Mouse (Mus musculus) lung, postnatal 0 days (tissue): ENCODE data around the gene Duxf3. TPM values are rescaled to one million over a fixed set of nuclear protein-coding genes. Genes with fewer than 3 reads are reported as not detected.

Experiments used
- ATAC-seq: fragments of 200-750 bp; cut with Nextera tagmentation; 2 replicates; pipeline ENCODE4 v1.8.0; 2017; ENCODE audit warnings: moderate library complexity
- DNase-seq: peaks from one replicate; pipeline ENCODE4 v3.0.0-alpha.2; 2016; ENCODE audit warnings: low spot score
- H3K27ac ChIP-seq: fragments of 300-500 bp; sonication (generic); 2 replicates; pipeline ENCODE4 v1.5.1; 2014; ENCODE audit warnings: antibody characterized with exemption, mild to moderate bottlenecking, low read length, mixed read lengths
- H3K27me3 ChIP-seq: fragments of 300-500 bp; sonication (generic); replicated peaks from 2 replicates; pipeline ENCODE4 v1.6.1; 2014; ENCODE audit warnings: low read length, mixed read lengths; ENCODE audit not compliant: insufficient read depth
- H3K36me3 ChIP-seq: fragments of 300-500 bp; sonication (generic); 2 replicates; pipeline ENCODE4 v1.6.1; 2014; ENCODE audit warnings: low read length, mixed read lengths; ENCODE audit not compliant: insufficient read depth
- H3K4me1 ChIP-seq: fragments of 300-500 bp; sonication (generic); 2 replicates; pipeline ENCODE4 v1.6.1; 2014; ENCODE audit warnings: antibody characterized with exemption, low read depth, low read length, mixed read lengths; ENCODE audit not compliant: insufficient read depth
- H3K4me2 ChIP-seq: fragments of 300-500 bp; sonication (generic); replicated peaks from 2 replicates; pipeline ENCODE4 v1.6.1; 2014; ENCODE audit warnings: low read depth, mild to moderate bottlenecking, low read length, moderate library complexity, mixed read lengths
- H3K4me3 ChIP-seq: fragments of 300-500 bp; sonication (generic); 2 replicates; pipeline ENCODE4 v1.5.1; 2014; ENCODE audit warnings: low read depth, low read length
- H3K9ac ChIP-seq: fragments of 300-500 bp; sonication (generic); replicated peaks from 2 replicates; pipeline ENCODE4 v1.6.1; 2014; ENCODE audit warnings: low read depth, mild to moderate bottlenecking
- H3K9me3 ChIP-seq: fragments of 300-500 bp; sonication (generic); 2 replicates; pipeline ENCODE4 v1.6.1; 2016; ENCODE audit warnings: low read length, mixed read lengths
- CTCF ChIP-seq: IDR thresholded peaks from 2 replicates; pipeline ENCODE4 v1.5.1; 2016; ENCODE audit warnings: antibody characterized with exemption, mild to moderate bottlenecking
- EP300 ChIP-seq: IDR thresholded peaks from 2 replicates; pipeline ENCODE4 v1.6.1; 2016; ENCODE audit warnings: antibody characterized with exemption, mild to moderate bottlenecking, control low read depth
- WGBS: fragments of 180-500 bp; shearing (Covaris S2); extraction: QIAGEN DNeasy Blood & Tissue Kit; methylation state at CpG from one replicate; pipeline ENCODE4 v1.1.7; 2014; 5-methylcytosine and 5-hydroxymethylcytosine counted together
- polyA plus RNA-seq: library from polyadenylated mRNA; unstranded; fragments of >200 nt; fragmentation: Nextera tagmentation; extraction: Ambion mirVana; gene quantifications from 2 replicates; pipeline ENCODE4 v1.2.1, GENCODE M21; 2015

Gene Duxf3
- polyA plus RNA-seq, 1 experiment from 2014 or later: not detected

DNA sequence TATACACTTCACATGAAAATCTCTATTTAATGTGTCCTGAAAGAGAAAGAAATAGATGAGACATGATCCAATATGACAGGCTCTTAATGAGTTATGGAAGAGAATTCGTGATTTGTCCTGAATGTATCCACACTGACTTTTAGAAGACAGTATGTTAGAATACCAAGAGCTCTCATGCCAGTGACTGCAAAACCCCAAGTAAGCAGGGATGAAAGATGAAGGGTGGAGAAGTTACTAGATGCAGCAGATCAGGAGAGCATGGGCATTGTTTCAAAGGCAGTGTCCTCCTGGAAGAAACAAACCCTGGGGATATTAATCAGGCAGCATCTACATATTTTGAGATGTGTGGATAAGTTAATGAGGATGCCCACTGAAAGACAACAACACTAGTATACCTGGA, 22.0 kb downstream of the Duxf3 start:
- Histone ChIP-seq H3K9ac (no peak overlapping the region), H3K36me3 (no peaks in the 10 kb centered on the region), H3K27me3 (no peaks in the 10 kb centered on the region), H3K4me2 (no peak overlapping the region), H3K4me3 (no peak overlapping the region), H3K4me1 (no peaks in the 10 kb centered on the region), H3K9me3 (no peaks in the 10 kb centered on the region), H3K27ac (no peak overlapping the region)
- no peak for TF ChIP-seq EP300
- TF ChIP-seq CTCF: no peak
- DNase-seq (no peak), ATAC-seq (no peak)
- WGBS: 41% methylated on average over 1 of the region's 1 CpGs

DNA sequence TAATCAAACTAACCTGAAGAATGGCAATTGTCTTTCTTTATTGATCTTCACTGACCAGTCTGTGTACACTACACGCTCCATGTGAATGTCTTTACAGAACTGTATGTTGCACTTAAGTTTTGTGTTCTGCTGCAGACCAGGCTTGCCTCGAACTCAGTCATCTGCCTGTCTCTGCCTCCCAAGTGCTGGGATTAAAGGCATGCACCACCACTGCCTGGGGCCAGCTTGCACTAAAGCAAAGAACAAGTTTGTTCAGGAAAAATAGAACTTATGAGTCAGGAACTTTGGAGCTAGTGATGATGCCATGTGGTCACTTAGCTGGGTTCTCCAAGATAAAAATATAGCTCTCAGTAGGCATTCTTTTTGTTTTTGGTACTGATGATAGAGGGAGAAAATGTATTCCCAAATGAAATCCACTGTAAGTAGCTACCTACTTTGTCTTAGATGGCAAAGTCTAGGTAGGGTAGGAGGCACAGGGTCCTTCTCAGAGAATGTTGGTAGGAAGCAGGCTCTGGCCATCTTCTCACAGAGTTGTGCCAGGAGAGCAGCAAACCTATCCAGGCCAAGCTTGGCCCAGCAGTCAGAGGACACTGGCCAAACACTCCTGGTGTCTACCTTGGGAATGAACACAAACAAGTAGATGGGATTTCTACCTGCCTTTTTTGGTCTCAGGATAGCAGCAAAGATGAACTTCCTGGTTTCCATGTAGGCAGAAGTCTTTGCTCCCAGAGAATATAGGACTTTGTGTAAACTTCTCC, 22.6 kb downstream of the Duxf3 start:
- no peak for ATAC-seq
- DNase-seq: no peak
- WGBS: 58% methylated on average over 2 of the region's 2 CpGs
- H3K4me2 ChIP-seq: no peak overlapping the region
- no peaks in the 10 kb centered on the region for H3K36me3 ChIP-seq
- no peak overlapping the region for H3K27ac ChIP-seq
- TF ChIP-seq CTCF (no peak), EP300 (no peak)
- no peak overlapping the region for H3K4me3 ChIP-seq
- no peaks in the 10 kb centered on the region for H3K27me3 ChIP-seq
- H3K9me3 ChIP-seq: no peaks in the 10 kb centered on the region
- H3K9ac ChIP-seq: no peak overlapping the region
- H3K4me1 ChIP-seq: no peaks in the 10 kb centered on the region

DNA sequence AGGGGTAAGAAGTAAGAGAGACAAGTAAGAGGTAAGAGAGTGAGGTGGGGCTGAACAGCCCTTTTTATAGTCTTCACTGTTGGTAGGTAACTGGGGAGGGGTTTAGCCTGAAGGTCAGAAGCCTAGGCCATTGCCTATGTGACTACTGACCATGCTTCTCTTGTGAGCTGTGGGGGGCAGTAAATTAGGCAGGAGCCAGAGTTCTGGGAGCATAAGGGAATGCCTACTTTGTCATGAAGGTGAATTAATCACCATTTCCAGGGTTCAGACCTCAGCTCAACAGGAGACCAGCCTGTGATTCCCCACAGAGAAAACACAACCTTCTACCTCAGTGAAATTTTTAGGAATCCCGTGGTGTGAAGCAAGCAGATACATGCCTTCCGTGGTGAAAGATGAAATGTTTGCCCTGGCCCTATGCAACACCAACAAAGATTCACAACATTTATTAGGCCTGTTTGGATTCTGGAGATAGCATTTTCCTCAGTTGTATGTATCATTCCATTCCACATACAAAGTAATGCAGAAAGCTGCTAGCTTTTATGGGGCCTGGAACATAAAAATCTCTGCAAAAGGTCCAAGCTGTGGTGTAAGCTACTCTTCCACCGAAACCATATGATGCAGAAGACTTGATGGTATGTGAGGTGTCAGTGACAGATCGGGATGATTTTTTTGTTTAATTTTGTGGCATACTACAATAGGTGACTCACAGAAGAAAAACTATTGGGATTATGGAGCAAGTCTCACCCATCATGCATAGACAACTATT, 25.7 kb downstream of the Duxf3 start:
- 79% methylated on average over 4 of the region's 4 CpGs for WGBS
- no peak overlapping the region for H3K9ac ChIP-seq
- no peaks in the 10 kb centered on the region for H3K9me3 ChIP-seq
- H3K4me3 ChIP-seq: no peak overlapping the region
- no peaks in the 10 kb centered on the region for H3K27me3 ChIP-seq
- ATAC-seq (no peak), DNase-seq (no peak)
- H3K4me1 ChIP-seq: no peaks in the 10 kb centered on the region
- H3K27ac ChIP-seq: no peak overlapping the region
- no peaks in the 10 kb centered on the region for H3K36me3 ChIP-seq
- H3K4me2 ChIP-seq: no peak overlapping the region
- TF ChIP-seq CTCF: no peak
- TF ChIP-seq EP300: no peak

DNA sequence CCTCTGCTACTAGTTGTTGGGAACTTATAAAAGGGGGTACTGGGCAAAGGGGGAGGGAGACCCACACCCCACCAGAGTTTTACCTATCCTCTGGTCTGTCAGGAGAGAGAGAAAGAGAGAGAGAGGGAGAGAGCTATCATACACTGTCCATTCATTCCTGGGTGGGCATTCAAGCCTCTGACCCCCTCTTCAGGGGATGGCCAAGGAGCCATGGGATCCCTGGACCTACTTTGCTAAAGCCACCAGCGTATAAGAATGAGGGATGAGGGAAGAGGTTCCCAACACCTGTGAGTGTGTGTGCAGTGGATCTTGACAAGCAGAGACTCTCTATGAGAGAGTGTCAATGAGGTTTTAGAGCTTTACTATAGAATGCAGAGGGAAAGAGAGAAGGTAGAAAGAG, 26.5 kb downstream of the Duxf3 start:
- Histone ChIP-seq H3K9ac (no peak overlapping the region), H3K36me3 (no peaks in the 10 kb centered on the region), H3K27ac (no peak overlapping the region), H3K4me3 (no peak overlapping the region), H3K9me3 (no peaks in the 10 kb centered on the region), H3K4me1 (no peaks in the 10 kb centered on the region), H3K27me3 (no peaks in the 10 kb centered on the region), H3K4me2 (no peak overlapping the region)
- ATAC-seq (no peak), DNase-seq (no peak)
- TF ChIP-seq EP300: no peak
- no peak for TF ChIP-seq CTCF
- 33% methylated on average over 1 of the region's 1 CpGs for WGBS

Other genes starting within 250 kb of the Duxf3 start
- not detected in 2 replicates for gene AW822073, start 7.7 kb downstream of the Duxf3 start, polyA plus RNA-seq
- not detected in 2 replicates for gene Gm4981, start 4.0 kb upstream of the Duxf3 start, polyA plus RNA-seq
- gene Gcc2, start 22.8 kb upstream of the Duxf3 start, polyA plus RNA-seq: 91.7 and 98.0 TPM in 2 replicates
- gene Lims1, start 90.8 kb upstream of the Duxf3 start, polyA plus RNA-seq: 314 and 322 TPM in 2 replicates
- 12.6 and 15.3 TPM in 2 replicates for gene Ranbp2, start 214.2 kb upstream of the Duxf3 start, polyA plus RNA-seq